Mouse (Mus musculus): ENCODE measurements around the gene Prkag2.

DNA sequence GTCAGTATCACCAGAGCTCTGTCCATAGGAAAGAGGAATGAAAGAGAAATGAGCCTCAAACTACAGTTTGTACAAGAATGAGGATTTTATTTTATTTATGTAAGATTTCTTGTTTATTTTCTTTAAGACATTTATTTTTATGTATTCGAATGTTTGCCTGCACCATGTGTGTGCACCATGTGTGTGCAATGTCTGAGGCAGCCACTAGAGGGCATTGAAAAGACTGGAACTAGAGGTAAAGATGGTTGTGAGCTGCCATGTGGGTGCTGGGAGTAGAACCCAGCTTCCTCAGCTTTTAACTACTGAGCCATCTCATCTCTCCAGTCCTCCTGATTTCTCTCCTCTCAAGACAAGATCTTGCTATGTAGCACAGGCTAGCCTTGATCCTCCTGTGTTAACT is 166.7 kb downstream of the Prkag2 start:
- TF ChIP-seq POLR2A (IDR thresholded peaks at IDR 0.05; ENCODE audit: extremely low read depth, insufficient read depth, low read length) (no peak), CTCF (IDR thresholded peaks at IDR 0.05; ENCODE audit: extremely low read depth, insufficient read depth, low read length) (no peak)

Data from cortical plate, adult 2 months (tissue).